Mouse (Mus musculus) lung, postnatal 0 days (tissue): ENCODE measurements at regions not wholly inside any gene's neighbourhood (a gene's known extent, or its start where the extent isn't known, plus 50 kb on each side); places are given as distances from the start of the nearest gene placed in this dataset.

Source experiments
- CTCF ChIP-seq: IDR thresholded peaks from 2 replicates; pipeline ENCODE4 v1.5.1; 2016; ENCODE audit warnings: antibody characterized with exemption, mild to moderate bottlenecking
- EP300 ChIP-seq: IDR thresholded peaks from 2 replicates; pipeline ENCODE4 v1.6.1; 2016; ENCODE audit warnings: antibody characterized with exemption, mild to moderate bottlenecking, control low read depth

DNA sequence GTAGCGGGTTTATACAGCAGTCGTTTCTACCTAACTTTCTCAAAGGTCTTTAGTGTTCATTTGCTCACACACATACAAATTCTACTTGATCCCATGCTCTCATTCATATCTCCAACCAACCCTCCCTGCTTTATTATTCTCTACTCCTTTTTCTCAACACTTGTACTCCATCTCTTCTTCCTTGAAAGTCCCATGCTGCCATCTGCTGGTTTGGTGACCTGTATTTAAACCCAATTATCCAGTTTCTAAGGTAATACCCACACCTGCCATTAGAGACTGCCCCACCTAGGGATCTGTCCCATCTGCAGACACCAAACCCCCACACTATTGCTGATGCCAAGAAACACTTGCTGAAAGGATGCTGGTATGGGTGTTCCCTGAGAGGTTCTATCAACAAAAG, 611.5 kb upstream of the B3gat1 start:
- TF ChIP-seq CTCF (peak; percentile 59), EP300 (no peak)
